Mouse (Mus musculus): ENCODE data around the gene Carf. TPM values are rescaled to one million over a fixed set of nuclear protein-coding genes. Genes with fewer than 3 reads are reported as not detected.

The Carf gene
- polyA plus RNA-seq, 1 experiment from 2014 or later, result 1.6 TPM

DNA sequence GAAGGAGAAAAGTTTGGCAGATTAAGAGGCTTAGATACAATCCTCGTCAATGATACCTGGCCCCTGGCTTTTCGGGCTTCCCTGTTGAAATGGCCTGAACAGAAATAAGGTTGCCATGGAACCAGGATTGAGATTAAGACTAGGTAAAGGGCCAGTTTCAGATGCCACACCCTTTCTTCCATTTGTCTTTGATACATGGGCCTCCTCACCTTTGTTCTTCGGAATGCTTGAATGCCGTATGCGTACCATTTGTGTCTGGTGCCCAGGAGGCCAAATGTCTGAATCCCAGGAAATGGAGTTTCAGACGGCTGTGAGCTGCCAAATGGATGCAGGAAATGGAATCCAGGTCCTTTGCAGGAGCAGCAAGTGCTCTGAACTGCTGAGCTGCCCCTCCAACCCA, 21.6 kb upstream of the Carf start:
- H3K4me3 ChIP-seq (ENCODE audit: low read depth, low read length), result no peak overlapping the region
- no peak for ATAC-seq
- WGBS, result 85% methylated on average over 6 of the region's 6 CpGs
- H3K4me1 ChIP-seq (replicated peaks; ENCODE audit: control insufficient read depth, insufficient read depth, low read length), result no peaks in the 10 kb centered on the region
- H3K36me3 ChIP-seq (ENCODE audit: control insufficient read depth, insufficient read depth), result peaks cover 16% of the 10 kb centered on the region
- TF ChIP-seq CTCF (IDR thresholded peaks at IDR 0.05; ENCODE audit: low read depth), result no peak
- no peaks in the 10 kb centered on the region for H3K9me3 ChIP-seq (ENCODE audit: control insufficient read depth)
- no peak overlapping the region for H3K9ac ChIP-seq (ENCODE audit: low read depth, low read length)
- H3K4me2 ChIP-seq (replicated peaks; ENCODE audit: low read depth), result no peak overlapping the region
- no peaks in the 10 kb centered on the region for H3K27me3 ChIP-seq (replicated peaks; ENCODE audit: control insufficient read depth, insufficient read depth, low read length)
- no peak overlapping the region for H3K27ac ChIP-seq (ENCODE audit: low read depth, low read length)

DNA sequence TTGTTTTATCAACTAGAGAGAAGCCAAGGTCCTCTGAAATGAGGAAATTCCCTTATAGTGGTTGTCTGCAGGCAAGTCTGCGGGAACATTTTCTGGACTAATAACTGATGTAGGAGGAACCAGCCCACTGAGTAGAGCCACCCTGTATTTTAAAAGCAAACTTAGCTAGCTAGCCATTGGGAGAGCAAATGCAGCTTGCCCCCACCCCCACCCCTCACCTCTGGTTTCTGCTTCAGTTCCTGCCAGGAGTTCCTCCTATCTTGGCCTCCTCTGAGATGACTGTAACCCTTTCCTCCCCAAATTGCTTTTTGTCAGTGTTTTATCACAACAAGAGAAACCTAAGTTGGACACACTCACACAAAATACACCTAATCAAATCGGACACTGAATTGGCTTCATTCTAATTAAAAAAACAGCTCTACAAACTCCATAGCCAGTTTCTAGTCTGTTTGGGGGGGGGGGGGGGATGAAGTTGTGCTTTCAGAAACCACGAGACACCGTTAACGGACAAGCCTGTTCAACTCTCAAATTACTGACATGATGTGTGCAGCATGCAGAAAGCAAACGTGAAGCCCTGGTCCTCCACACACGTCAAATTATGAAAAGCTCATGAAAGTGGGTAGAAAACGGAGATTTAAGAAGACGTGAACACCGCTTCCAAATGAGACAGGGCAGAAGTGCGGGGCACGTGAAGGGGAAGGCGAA, 1.3 kb upstream of the Carf start:
- no peaks in the 10 kb centered on the region for H3K27me3 ChIP-seq (replicated peaks; ENCODE audit: control insufficient read depth, insufficient read depth, low read length)
- H3K4me3 ChIP-seq (ENCODE audit: low read depth, low read length), result peak overlapping the region; percentile 96
- H3K36me3 ChIP-seq (ENCODE audit: control insufficient read depth, insufficient read depth), result peaks cover 14% of the 10 kb centered on the region
- peak overlapping the region; percentile 81 for H3K4me2 ChIP-seq (replicated peaks; ENCODE audit: low read depth)
- H3K4me1 ChIP-seq (replicated peaks; ENCODE audit: control insufficient read depth, insufficient read depth, low read length), result peaks cover 4% of the 10 kb centered on the region; the same call in 1 of the 2 replicates
- no peak for ATAC-seq
- H3K9ac ChIP-seq (ENCODE audit: low read depth, low read length), result peak overlapping the region; percentile 31
- WGBS, result 10% methylated on average over 13 of the region's 13 CpGs
- no peak for TF ChIP-seq CTCF (IDR thresholded peaks at IDR 0.05; ENCODE audit: low read depth)
- no peak overlapping the region for H3K27ac ChIP-seq (ENCODE audit: low read depth, low read length)
- H3K9me3 ChIP-seq (ENCODE audit: control insufficient read depth), result no peaks in the 10 kb centered on the region

DNA sequence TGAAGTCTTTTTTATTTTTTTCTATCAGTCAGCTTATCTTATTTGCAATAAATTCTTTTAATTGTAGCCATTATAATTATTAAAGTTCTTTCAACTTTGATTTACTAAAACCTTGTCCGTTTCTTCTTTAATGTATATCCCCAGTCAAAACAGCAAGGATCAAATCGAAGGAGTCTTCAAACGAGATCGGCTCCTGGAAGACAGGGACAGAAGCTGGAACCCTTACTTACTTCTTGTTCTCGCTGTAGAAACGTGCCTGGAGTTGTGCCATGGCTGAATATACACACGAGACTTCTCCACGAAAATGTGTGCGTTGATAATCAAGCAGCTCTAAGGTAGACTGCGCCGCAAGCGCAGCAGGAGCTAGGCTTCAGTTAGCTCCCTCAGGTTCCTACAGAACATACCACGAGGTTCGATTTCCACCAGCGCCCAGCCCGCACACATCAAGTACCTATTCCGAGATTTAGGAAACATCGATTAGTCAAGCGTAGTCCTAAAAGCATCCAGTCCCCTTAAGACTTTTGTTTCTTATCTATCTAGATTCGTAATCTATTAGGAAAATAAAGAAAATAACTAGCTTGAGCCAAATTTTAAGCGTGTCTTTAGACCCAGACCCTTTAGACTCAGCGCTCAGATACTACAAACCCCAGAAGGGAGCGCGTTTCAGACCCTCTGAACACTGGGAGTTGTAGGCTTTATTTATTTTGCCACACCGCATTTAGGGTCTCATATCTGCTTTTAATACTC, 597 bp upstream of the Carf start:
- TF ChIP-seq CTCF (IDR thresholded peaks at IDR 0.05; ENCODE audit: low read depth), result no peak
- Histone ChIP-seq H3K4me2 (replicated peaks; ENCODE audit: low read depth) (peak overlapping the region; percentile 81), H3K27ac (ENCODE audit: low read depth, low read length) (peak overlapping the region; percentile 97; the same call in 1 of the 2 replicates), H3K9me3 (ENCODE audit: control insufficient read depth) (no peaks in the 10 kb centered on the region), H3K4me1 (replicated peaks; ENCODE audit: control insufficient read depth, insufficient read depth, low read length) (peaks cover 4% of the 10 kb centered on the region; the same call in 1 of the 2 replicates), H3K4me3 (ENCODE audit: low read depth, low read length) (peak overlapping the region; percentile 96), H3K9ac (ENCODE audit: low read depth, low read length) (peak overlapping the region; percentile 91), H3K36me3 (ENCODE audit: control insufficient read depth, insufficient read depth) (peaks cover 12% of the 10 kb centered on the region), H3K27me3 (replicated peaks; ENCODE audit: control insufficient read depth, insufficient read depth, low read length) (no peaks in the 10 kb centered on the region)
- ATAC-seq, result peak; percentile 85
- under 1% methylated on average over 25 of the region's 25 CpGs for whole genome bisulfite sequencing

DNA sequence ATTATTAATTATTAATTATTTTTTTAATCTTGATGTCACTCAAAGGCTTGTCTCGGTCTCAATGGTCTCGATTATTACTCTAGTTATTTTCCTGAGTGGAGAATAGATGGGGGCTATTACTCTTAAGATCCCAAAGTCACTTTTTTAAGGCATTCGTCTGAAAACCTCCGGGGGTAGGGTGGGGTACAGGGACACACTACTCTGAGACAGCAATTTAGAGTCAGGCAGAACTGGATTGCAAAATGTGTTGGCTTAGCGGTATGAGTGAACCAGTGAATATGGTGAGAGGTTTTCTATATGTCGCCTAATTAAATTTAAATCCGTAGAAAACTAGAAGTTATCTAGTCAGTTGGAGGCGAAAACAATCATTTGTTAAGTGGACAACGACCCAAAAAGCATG, 792 bp downstream of the Carf start:
- TF ChIP-seq CTCF (IDR thresholded peaks at IDR 0.05; ENCODE audit: low read depth), result no peak
- peaks cover 5% of the 10 kb centered on the region; the same call in 1 of the 2 replicates for H3K36me3 ChIP-seq (ENCODE audit: control insufficient read depth, insufficient read depth)
- peak overlapping the region; percentile 81 for H3K4me2 ChIP-seq (replicated peaks; ENCODE audit: low read depth)
- H3K27ac ChIP-seq (ENCODE audit: low read depth, low read length), result peak overlapping the region; percentile 97; the same call in 1 of the 2 replicates
- H3K4me1 ChIP-seq (replicated peaks; ENCODE audit: control insufficient read depth, insufficient read depth, low read length), result peaks cover 4% of the 10 kb centered on the region; the same call in 1 of the 2 replicates
- 16% methylated on average over 9 of the region's 9 CpGs for WGBS
- H3K4me3 ChIP-seq (ENCODE audit: low read depth, low read length), result peak overlapping the region; percentile 96
- no peaks in the 10 kb centered on the region for H3K27me3 ChIP-seq (replicated peaks; ENCODE audit: control insufficient read depth, insufficient read depth, low read length)
- peak overlapping the region; percentile 91 for H3K9ac ChIP-seq (ENCODE audit: low read depth, low read length)
- no peaks in the 10 kb centered on the region for H3K9me3 ChIP-seq (ENCODE audit: control insufficient read depth)
- no peak for ATAC-seq

DNA sequence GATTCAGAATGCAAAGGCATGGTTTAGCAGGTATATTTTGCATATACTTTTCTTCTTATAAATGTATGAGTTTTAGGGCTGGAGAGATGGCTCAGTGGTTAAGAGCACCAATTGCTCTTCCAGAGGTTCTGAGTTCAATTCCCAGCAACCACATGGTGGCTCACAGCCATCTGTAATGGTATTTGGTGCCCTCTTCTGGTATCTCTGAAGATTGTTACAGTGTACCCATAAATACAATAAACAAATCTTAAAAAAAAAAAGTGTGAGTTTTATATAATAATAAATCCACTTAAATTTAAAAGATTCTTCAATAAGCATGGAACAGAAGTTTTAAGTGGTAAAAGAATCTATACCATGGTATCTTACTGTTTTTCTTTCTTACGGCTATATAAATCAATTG, 6.5 kb downstream of the Carf start:
- Histone ChIP-seq H3K27ac (ENCODE audit: low read depth, low read length) (no peak overlapping the region), H3K4me3 (ENCODE audit: low read depth, low read length) (no peak overlapping the region), H3K9ac (ENCODE audit: low read depth, low read length) (no peak overlapping the region), H3K4me2 (replicated peaks; ENCODE audit: low read depth) (no peak overlapping the region), H3K27me3 (replicated peaks; ENCODE audit: control insufficient read depth, insufficient read depth, low read length) (no peaks in the 10 kb centered on the region), H3K36me3 (ENCODE audit: control insufficient read depth, insufficient read depth) (peaks cover 14% of the 10 kb centered on the region), H3K4me1 (replicated peaks; ENCODE audit: control insufficient read depth, insufficient read depth, low read length) (no peaks in the 10 kb centered on the region), H3K9me3 (ENCODE audit: control insufficient read depth) (no peaks in the 10 kb centered on the region)
- TF ChIP-seq CTCF (IDR thresholded peaks at IDR 0.05; ENCODE audit: low read depth), result peak; percentile 27; the same call in 1 of the 2 replicates
- WGBS, result 98% methylated on average over 1 of the region's 1 CpGs
- no peak for ATAC-seq

DNA sequence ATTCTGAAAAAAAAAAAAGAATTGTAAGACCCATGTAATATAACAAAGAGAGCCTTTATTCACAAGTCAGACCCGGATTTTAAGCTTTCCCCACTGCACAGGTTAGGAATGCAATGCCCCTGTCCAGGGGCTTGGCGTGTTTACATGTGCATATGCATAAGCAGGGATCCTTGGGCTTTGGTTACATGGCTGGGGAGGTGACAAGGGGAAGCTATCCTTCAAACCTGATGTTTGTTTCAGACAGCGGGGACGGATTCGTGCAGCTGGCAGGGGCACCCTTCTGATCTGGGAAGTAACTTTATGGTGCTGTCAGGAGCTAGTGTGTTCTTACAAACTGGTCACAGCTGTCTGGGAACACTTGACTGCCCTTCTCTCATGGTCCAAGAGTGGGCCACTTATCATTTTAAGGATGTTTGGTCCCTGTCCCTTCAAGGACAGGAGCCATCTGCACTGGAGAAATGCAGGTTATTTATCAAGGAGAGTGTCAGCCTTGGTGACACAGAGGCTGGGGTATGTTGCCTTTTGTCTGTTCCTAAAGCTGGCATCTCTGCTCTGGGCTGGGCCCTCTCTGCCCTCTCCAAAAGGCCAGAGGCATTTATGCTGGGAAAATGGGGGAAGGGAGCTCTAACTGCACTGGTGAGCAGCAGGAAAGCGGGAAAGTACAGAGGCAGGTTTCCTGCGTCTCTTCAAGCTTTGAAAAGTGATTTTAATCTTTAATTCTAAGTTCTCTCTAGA, 19.8 kb downstream of the Carf start:
- no peak overlapping the region for H3K9ac ChIP-seq (ENCODE audit: low read depth, low read length)
- H3K4me1 ChIP-seq (replicated peaks; ENCODE audit: control insufficient read depth, insufficient read depth, low read length), result no peaks in the 10 kb centered on the region
- no peak overlapping the region for H3K4me2 ChIP-seq (replicated peaks; ENCODE audit: low read depth)
- TF ChIP-seq CTCF (IDR thresholded peaks at IDR 0.05; ENCODE audit: low read depth), result no peak
- peaks cover 3% of the 10 kb centered on the region; the same call in 1 of the 2 replicates for H3K36me3 ChIP-seq (ENCODE audit: control insufficient read depth, insufficient read depth)
- H3K9me3 ChIP-seq (ENCODE audit: control insufficient read depth), result no peaks in the 10 kb centered on the region
- no peak overlapping the region for H3K27ac ChIP-seq (ENCODE audit: low read depth, low read length)
- no peak overlapping the region for H3K4me3 ChIP-seq (ENCODE audit: low read depth, low read length)
- no peaks in the 10 kb centered on the region for H3K27me3 ChIP-seq (replicated peaks; ENCODE audit: control insufficient read depth, insufficient read depth, low read length)
- WGBS, result 75% methylated on average over 7 of the region's 7 CpGs
- no peak for ATAC-seq
